Mouse (Mus musculus) ES-E14 (cell line): ENCODE data around the gene Senp2.

Source experiments
- HCFC1 ChIP-seq: IDR thresholded peaks from 2 replicates; pipeline ENCODE4 v1.6.1; 2012; ENCODE audit warnings: low read length, inconsistent platforms, borderline replicate concordance; ENCODE audit not compliant: insufficient read depth
- MAFK ChIP-seq: IDR thresholded peaks from 2 replicates; pipeline ENCODE4 v1.6.1; 2014; ENCODE audit warnings: mild to moderate bottlenecking, low read depth, low read length, inconsistent platforms; ENCODE audit not compliant: insufficient read depth
- ZC3H11A ChIP-seq: IDR thresholded peaks from 2 replicates; pipeline ENCODE4 v1.6.1; 2012; ENCODE audit warnings: low read depth, mild to moderate bottlenecking, inconsistent platforms, low read length, borderline replicate concordance
- ZNF384 ChIP-seq: IDR thresholded peaks from 2 replicates; pipeline ENCODE4 v1.6.1; 2012; ENCODE audit warnings: low read depth, low read length, inconsistent platforms

GRCm38 (mm10) chr16:22076620-22076941, 67.3 kb downstream of the Senp2 start:
- no peak for TF ChIP-seq MAFK
- TF ChIP-seq ZC3H11A: no peak
- TF ChIP-seq ZNF384: no peak
- no peak for TF ChIP-seq HCFC1
